Mouse (Mus musculus) embryonic facial prominence, embryonic 15.5 days (tissue): Measurements from ENCODE around the gene Ccl21b. TPM values are rescaled to one million over a fixed set of nuclear protein-coding genes. Genes with fewer than 3 reads are reported as not detected.
"Not testable (repeated sequence)": the region's sequence is repeated elsewhere in the genome, so short reads cannot be mapped to it uniquely, and the experiment has no call there.

Experiments used
- ATAC-seq: fragments of 200-750 bp; cut with Nextera tagmentation; 2 replicates; pipeline ENCODE4 v1.8.0; 2017; ENCODE audit warnings: low read depth, moderate TSS enrichment; ENCODE audit not compliant: insufficient number of reproducible peaks, low FRiP score, low TSS enrichment
- H3K27ac ChIP-seq: fragments of 300-500 bp; sonication (generic); replicated peaks from 2 replicates; pipeline ENCODE4 v1.5.1; 2015; ENCODE audit warnings: mild to moderate bottlenecking, inconsistent platforms
- H3K27me3 ChIP-seq: fragments of 300-500 bp; sonication (generic); 2 replicates; pipeline ENCODE4 v1.6.1; 2015; ENCODE audit warnings: inconsistent platforms
- H3K36me3 ChIP-seq: fragments of 300-500 bp; sonication (generic); 2 replicates; pipeline ENCODE4 v1.6.1; 2015; ENCODE audit warnings: mild to moderate bottlenecking, inconsistent platforms
- H3K4me1 ChIP-seq: fragments of 300-500 bp; sonication (generic); 2 replicates; pipeline ENCODE4 v1.6.1; 2015; ENCODE audit warnings: inconsistent platforms
- H3K4me2 ChIP-seq: fragments of 300-500 bp; sonication (generic); replicated peaks from 2 replicates; pipeline ENCODE4 v1.6.1; 2015; ENCODE audit warnings: mild to moderate bottlenecking, inconsistent platforms
- H3K4me3 ChIP-seq: fragments of 300-500 bp; sonication (generic); replicated peaks from 2 replicates; pipeline ENCODE4 v1.5.1; 2015; ENCODE audit warnings: mild to moderate bottlenecking, inconsistent platforms
- H3K9ac ChIP-seq: fragments of 300-500 bp; sonication (generic); 2 replicates; pipeline ENCODE4 v1.6.1; 2015; ENCODE audit warnings: inconsistent platforms
- H3K9me3 ChIP-seq: fragments of 300-500 bp; sonication (generic); replicated peaks from 2 replicates; pipeline ENCODE4 v1.6.1; 2016; ENCODE audit warnings: inconsistent platforms
- WGBS: fragments of 180-500 bp; shearing (Covaris S2); methylation state at CpG from one replicate; pipeline ENCODE4 v1.1.7; 2015; 5-methylcytosine and 5-hydroxymethylcytosine counted together
- polyA plus RNA-seq: library from polyadenylated mRNA; unstranded; fragments of >200 nt; fragmentation: Nextera tagmentation; extraction: Ambion mirVana; gene quantifications from 2 replicates; pipeline ENCODE4 v1.2.1, GENCODE M21; 2015

The Ccl21b gene
- not detected in 2 replicates for polyA plus RNA-seq

- H3K4me2 ChIP-seq, H3K4me1 ChIP-seq, H3K36me3 ChIP-seq, H3K27ac ChIP-seq, H3K9me3 ChIP-seq, H3K9ac ChIP-seq, H3K4me3 ChIP-seq, ATAC-seq, H3K27me3 ChIP-seq: not testable (repeated sequence)
- WGBS, result no CpG with 5 or more reads among the region's 5 CpGs
Observed at GRCm38 (mm10) chr4:42255467-42255866, at the start of gene Ccl21b. Gene Ccl21b, plus strand, starts transcription at chr4:42255767.

GRCm38 (mm10) chr4:42240339-42240738 lies 15.2 kb upstream of the Ccl21b start, which contains the start of gene Gm10600:
Gene Gm10600, plus strand, starts transcription at chr4:42240639.
- H3K4me2 ChIP-seq, H3K4me1 ChIP-seq, H3K27ac ChIP-seq, H3K9ac ChIP-seq, H3K9me3 ChIP-seq, H3K4me3 ChIP-seq, ATAC-seq, H3K36me3 ChIP-seq, H3K27me3 ChIP-seq: not testable (repeated sequence)
- no CpG with 5 or more reads among the region's 4 CpGs for WGBS

DNA sequence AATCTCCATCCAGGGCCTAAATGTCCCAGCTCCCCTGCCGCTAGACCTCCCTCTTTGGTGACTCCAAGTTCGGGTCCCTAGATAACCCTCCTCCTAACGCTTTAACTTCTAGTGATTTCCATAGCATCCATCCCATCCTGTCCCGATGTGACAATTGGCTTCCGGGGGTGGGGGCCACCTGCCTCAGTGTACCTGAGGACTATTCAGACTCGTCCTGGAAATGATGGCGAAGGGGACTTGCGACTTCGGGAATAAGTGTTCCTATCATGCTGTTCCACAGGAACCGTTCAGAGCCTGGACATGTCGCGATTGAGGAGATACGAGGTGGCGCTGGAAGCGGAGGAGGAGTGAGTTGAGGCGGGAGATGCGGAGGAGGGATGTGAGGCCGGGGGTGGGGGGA lies 38.4 kb downstream of the Ccl21b start, which contains the start of gene Gm21953:
Gene Gm21953 (plus strand): TSS at position 301 of the 400 bp plus-strand sequence.
- H3K4me3 ChIP-seq, ATAC-seq, H3K4me2 ChIP-seq, H3K9me3 ChIP-seq, H3K4me1 ChIP-seq, H3K27ac ChIP-seq, H3K9ac ChIP-seq, H3K36me3 ChIP-seq, H3K27me3 ChIP-seq: not testable (repeated sequence)
- no CpG with 5 or more reads among the region's 18 CpGs for WGBS

Other genes with a start within 250 kb of the Ccl21b start
- gene Gm21093, start 221.0 kb upstream of the Ccl21b start, polyA plus RNA-seq, result 0.11 and 0.22 TPM in 2 replicates
- gene Gm3893, start 164.6 kb upstream of the Ccl21b start, polyA plus RNA-seq, result not detected in 2 replicates
- gene Gm13304, start 140.9 kb upstream of the Ccl21b start, polyA plus RNA-seq, result 11.0 and 23.4 TPM in 2 replicates
- 0.77 and 0.93 TPM in 2 replicates for gene Gm13306, start 102.3 kb upstream of the Ccl21b start, polyA plus RNA-seq
- gene Gm13305, start 87.2 kb upstream of the Ccl21b start, polyA plus RNA-seq, result 0.63 and 1.5 TPM in 2 replicates
- gene Gm10600, start 15.1 kb upstream of the Ccl21b start, polyA plus RNA-seq, result not detected in 2 replicates
- gene Gm21953, start 38.5 kb downstream of the Ccl21b start, polyA plus RNA-seq, result not detected in 2 replicates
- not detected in 2 replicates for gene Fam205a3, start 62.6 kb downstream of the Ccl21b start, polyA plus RNA-seq
- gene Gm21586, start 183.6 kb downstream of the Ccl21b start, polyA plus RNA-seq, result not detected in 2 replicates
- gene Gm2163, start 211.0 kb downstream of the Ccl21b start, polyA plus RNA-seq, result 0.07 and 0.11 TPM in 2 replicates